Mouse (Mus musculus): ENCODE data around the gene Sarm1. TPM values are rescaled to one million over a fixed set of nuclear protein-coding genes. Genes with fewer than 3 reads are reported as not detected.

Sarm1 gene
- polyA plus RNA-seq, 1 experiment from 2014 or later = 32.1 TPM

- Histone ChIP-seq H3K4me2 (no peak within 1 kb of the TSS), H3K36me3 (replicated peaks) (peaks cover 33% of the 10 kb centered on the region), H3K27ac (no peak within 1 kb of the TSS), H3K4me3 (replicated peaks) (no peak within 1 kb of the TSS), H3K9me3 (no peaks in the 10 kb centered on the region), H3K4me1 (peaks cover 11% of the 10 kb centered on the region; the same call in 1 of the 2 replicates), H3K9ac (no peak within 1 kb of the TSS), H3K27me3 (peaks cover 23% of the 10 kb centered on the region)
- WGBS = 68% methylated on average over 7 of the region's 7 CpGs
- no peak for ATAC-seq (ENCODE audit: low FRiP score)
Measured at GRCm38 (mm10) chr11:78502909-78503650, 5.5 kb upstream of the Sarm1 start, which contains the start of gene Sebox. Sebox (plus strand) TSS chr11:78503447.

DNA sequence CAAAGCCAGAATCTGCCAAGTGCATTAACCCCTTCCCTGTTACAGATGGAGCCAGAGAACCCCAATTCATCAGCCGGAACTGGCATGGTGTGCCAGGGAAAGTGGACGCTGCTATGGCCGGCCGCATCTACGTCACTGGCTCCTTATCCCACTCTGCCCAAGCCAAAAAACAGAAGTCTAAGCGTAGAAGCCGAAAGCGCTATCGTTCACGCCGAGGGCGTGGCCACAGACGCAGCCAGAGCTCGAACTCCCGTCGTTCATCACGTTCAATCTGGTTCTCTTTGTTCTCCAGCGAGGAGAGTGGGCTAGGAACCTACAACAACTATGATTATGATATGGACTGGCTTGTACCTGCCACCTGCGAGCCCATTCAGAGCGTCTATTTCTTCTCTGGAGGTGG, 4.0 kb upstream of the Sarm1 start:
- no peak for ATAC-seq (ENCODE audit: low FRiP score)
- WGBS = 81% methylated on average over 20 of the region's 20 CpGs
- Histone ChIP-seq H3K9ac (no peak overlapping the region), H3K27me3 (peaks cover 23% of the 10 kb centered on the region), H3K4me1 (peaks cover 17% of the 10 kb centered on the region), H3K27ac (no peak overlapping the region), H3K4me2 (no peak overlapping the region), H3K9me3 (no peaks in the 10 kb centered on the region), H3K4me3 (replicated peaks) (no peak overlapping the region), H3K36me3 (replicated peaks) (peaks cover 17% of the 10 kb centered on the region)

DNA sequence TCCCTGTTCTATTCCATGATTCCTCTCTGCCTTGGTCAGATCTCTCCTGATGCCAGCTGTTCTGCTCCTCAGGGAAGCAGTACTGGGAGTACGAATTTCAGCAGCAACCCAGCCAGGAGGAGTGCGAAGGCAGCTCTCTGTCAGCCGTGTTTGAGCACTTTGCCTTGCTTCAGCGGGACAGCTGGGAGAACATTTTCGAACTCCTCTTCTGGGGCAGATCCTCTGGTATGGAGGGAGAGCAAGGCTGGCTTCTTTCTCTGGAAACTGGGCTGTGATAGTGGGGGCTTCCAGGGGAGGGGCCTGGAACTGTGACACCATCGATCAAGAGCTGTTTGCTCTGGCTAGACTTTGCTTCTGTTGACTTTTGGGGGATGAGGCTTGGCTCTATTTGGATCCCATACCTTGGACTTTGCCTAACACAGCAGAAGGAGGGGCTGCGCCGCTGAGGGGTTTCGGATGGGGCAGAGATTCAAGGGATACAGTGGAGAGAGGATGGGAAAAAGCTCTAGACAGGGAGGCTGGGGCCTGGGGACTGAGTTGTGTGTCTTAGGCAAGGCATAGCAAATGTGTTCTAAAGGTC, 3.2 kb upstream of the Sarm1 start:
- peaks cover 29% of the 10 kb centered on the region for H3K27me3 ChIP-seq
- no peak overlapping the region for H3K4me2 ChIP-seq
- H3K9ac ChIP-seq = 0 out of 2 replicates have a peak overlapping the region, but pooled peaks have one; percentile 17
- WGBS = 80% methylated on average over 9 of the region's 9 CpGs
- H3K36me3 ChIP-seq (replicated peaks) = peaks cover 9% of the 10 kb centered on the region
- H3K9me3 ChIP-seq = no peaks in the 10 kb centered on the region
- ATAC-seq (ENCODE audit: low FRiP score) = no peak
- no peak overlapping the region for H3K4me3 ChIP-seq (replicated peaks)
- H3K27ac ChIP-seq = no peak overlapping the region
- H3K4me1 ChIP-seq = peaks cover 25% of the 10 kb centered on the region

- H3K4me2 ChIP-seq = no peak overlapping the region
- peaks cover 39% of the 10 kb centered on the region for H3K27me3 ChIP-seq
- no peak for ATAC-seq (ENCODE audit: low FRiP score)
- 53% methylated on average over 16 of the region's 16 CpGs for WGBS
- H3K4me3 ChIP-seq (replicated peaks) = no peak overlapping the region
- H3K36me3 ChIP-seq (replicated peaks) = no peaks in the 10 kb centered on the region
- H3K9ac ChIP-seq = no peak overlapping the region
- no peak overlapping the region for H3K27ac ChIP-seq
- no peaks in the 10 kb centered on the region for H3K9me3 ChIP-seq
- H3K4me1 ChIP-seq = peaks cover 27% of the 10 kb centered on the region
Measured at GRCm38 (mm10) chr11:78499543-78499942, 2.0 kb upstream of the Sarm1 start.

DNA sequence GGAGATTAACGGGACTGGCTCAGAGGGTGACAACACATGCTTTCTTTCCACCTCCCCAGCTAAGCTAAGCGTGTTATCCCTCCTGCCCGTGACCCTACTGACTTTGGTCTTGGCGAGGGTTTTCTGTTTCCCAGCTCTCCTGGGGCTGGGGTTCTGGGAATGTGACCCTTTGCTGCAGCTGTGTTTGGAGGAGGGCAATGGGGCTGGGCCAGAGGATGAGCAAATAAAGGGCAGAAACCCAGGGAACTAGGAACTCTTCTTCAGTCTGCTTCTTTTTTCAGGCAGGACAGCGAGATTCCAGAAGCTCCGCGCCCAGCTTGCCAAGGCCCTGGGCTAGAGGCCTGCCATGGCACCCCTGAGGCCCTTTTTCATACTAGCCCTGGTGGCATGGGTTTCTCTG, 1.4 kb upstream of the Sarm1 start, which contains the start of gene Vtn:
Vtn (plus strand) TSS at position 88 of the 400 bp plus-strand sequence.
- Histone ChIP-seq H3K4me3 (replicated peaks) (peak within 1 kb of the TSS; percentile 65), H3K36me3 (replicated peaks) (no peaks in the 10 kb centered on the region), H3K27me3 (peaks cover 42% of the 10 kb centered on the region), H3K4me1 (peaks cover 27% of the 10 kb centered on the region), H3K9ac (peak within 1 kb of the TSS; percentile 52), H3K27ac (peak within 1 kb of the TSS; percentile 89), H3K9me3 (no peaks in the 10 kb centered on the region), H3K4me2 (peak within 1 kb of the TSS; percentile 80)
- WGBS = 63% methylated on average over 7 of the region's 7 CpGs
- ATAC-seq (ENCODE audit: low FRiP score) = no peak

- H3K9ac ChIP-seq = peak overlapping the region; percentile 77
- peak overlapping the region; percentile 65 for H3K4me3 ChIP-seq (replicated peaks)
- H3K4me2 ChIP-seq = peak overlapping the region; percentile 80
- H3K27me3 ChIP-seq = peaks cover 43% of the 10 kb centered on the region
- ATAC-seq (ENCODE audit: low FRiP score) = peak; percentile 74
- H3K9me3 ChIP-seq = no peaks in the 10 kb centered on the region
- no peaks in the 10 kb centered on the region for H3K36me3 ChIP-seq (replicated peaks)
- H3K4me1 ChIP-seq = peaks cover 27% of the 10 kb centered on the region
- under 1% methylated on average over 44 of the region's 44 CpGs for WGBS
- peak overlapping the region; percentile 89 for H3K27ac ChIP-seq
Measured at GRCm38 (mm10) chr11:78497071-78497541, 448 bp downstream of the Sarm1 start.

GRCm38 (mm10) chr11:78495904-78496303, 1.6 kb downstream of the Sarm1 start:
- H3K9me3 ChIP-seq = no peaks in the 10 kb centered on the region
- peak overlapping the region; percentile 80 for H3K4me2 ChIP-seq
- H3K4me1 ChIP-seq = peaks cover 32% of the 10 kb centered on the region
- no peak for ATAC-seq (ENCODE audit: low FRiP score)
- H3K4me3 ChIP-seq (replicated peaks) = peak overlapping the region; percentile 65
- H3K9ac ChIP-seq = peak overlapping the region; percentile 77; the same call in 1 of the 2 replicates
- H3K27ac ChIP-seq = no peak overlapping the region
- peaks cover 53% of the 10 kb centered on the region for H3K27me3 ChIP-seq
- WGBS = 6% methylated on average over 6 of the region's 6 CpGs
- no peaks in the 10 kb centered on the region for H3K36me3 ChIP-seq (replicated peaks)

DNA sequence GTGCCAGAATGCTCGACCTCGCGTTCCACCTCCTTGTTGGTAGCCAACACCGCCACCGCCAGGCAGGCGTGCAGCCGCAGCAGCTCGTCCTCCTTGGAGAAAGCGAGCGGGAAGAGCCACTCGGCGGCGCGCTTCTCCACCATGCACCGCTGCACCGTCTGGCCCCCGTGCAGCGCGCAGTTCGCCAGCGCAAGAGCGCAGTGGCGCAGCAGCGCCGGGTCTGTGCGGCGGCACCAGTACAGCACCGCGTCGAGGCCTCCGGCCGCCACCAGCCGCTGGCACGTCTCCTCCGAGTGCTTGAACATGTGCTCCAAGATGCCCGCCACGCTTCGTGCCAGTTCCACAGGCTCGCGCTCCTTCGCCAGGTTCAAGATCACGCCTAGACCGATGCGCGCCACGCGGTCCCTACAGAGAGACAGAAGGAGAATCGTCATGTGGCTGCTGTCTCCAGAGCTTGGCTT, 6.7 kb downstream of the Sarm1 start:
- no peaks in the 10 kb centered on the region for H3K9me3 ChIP-seq
- H3K27ac ChIP-seq = no peak overlapping the region
- ATAC-seq (ENCODE audit: low FRiP score) = peak; percentile 76
- H3K4me3 ChIP-seq (replicated peaks) = peak overlapping the region; percentile 24
- H3K27me3 ChIP-seq = peaks cover 73% of the 10 kb centered on the region
- peaks cover 15% of the 10 kb centered on the region for H3K4me1 ChIP-seq
- WGBS = 6% methylated on average over 48 of the region's 48 CpGs
- no peak overlapping the region for H3K9ac ChIP-seq
- peaks cover 13% of the 10 kb centered on the region for H3K36me3 ChIP-seq (replicated peaks)
- H3K4me2 ChIP-seq = peak overlapping the region; percentile 47

DNA sequence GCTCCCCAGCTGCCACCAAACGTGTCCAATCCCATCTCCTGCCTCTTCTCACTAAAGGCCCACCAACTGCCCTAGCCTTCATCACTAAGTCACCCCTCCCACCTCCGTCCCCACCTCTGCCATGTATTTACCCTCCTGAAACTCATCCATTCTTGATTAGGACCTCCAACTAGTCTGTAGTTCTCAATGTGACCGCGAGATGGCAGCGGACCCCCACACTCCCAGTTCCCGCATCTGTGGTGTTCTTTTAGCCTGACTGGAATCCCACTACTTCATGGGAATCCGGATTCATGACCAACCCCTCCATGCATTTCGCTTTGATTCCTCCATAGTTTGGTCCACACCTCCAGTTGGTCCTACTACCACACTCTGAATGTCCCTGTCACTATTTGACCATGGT, 9.4 kb downstream of the Sarm1 start:
- H3K27me3 ChIP-seq = peaks cover 57% of the 10 kb centered on the region
- 4% methylated on average over 8 of the region's 8 CpGs for WGBS
- no peak overlapping the region for H3K4me2 ChIP-seq
- H3K4me1 ChIP-seq = peaks cover 12% of the 10 kb centered on the region
- no peak overlapping the region for H3K9ac ChIP-seq
- no peaks in the 10 kb centered on the region for H3K9me3 ChIP-seq
- no peak for ATAC-seq (ENCODE audit: low FRiP score)
- no peak overlapping the region for H3K4me3 ChIP-seq (replicated peaks)
- H3K27ac ChIP-seq = no peak overlapping the region
- H3K36me3 ChIP-seq (replicated peaks) = peaks cover 13% of the 10 kb centered on the region

- ATAC-seq (ENCODE audit: low FRiP score) = no peak
- no peak overlapping the region for H3K4me2 ChIP-seq
- no peaks in the 10 kb centered on the region for H3K4me1 ChIP-seq
- H3K9ac ChIP-seq = no peak overlapping the region
- H3K27me3 ChIP-seq = peaks cover 21% of the 10 kb centered on the region
- no peak overlapping the region for H3K27ac ChIP-seq
- WGBS = 65% methylated on average over 7 of the region's 7 CpGs
- no peaks in the 10 kb centered on the region for H3K9me3 ChIP-seq
- H3K36me3 ChIP-seq (replicated peaks) = peaks cover 42% of the 10 kb centered on the region
- H3K4me3 ChIP-seq (replicated peaks) = no peak overlapping the region
Measured at GRCm38 (mm10) chr11:78483639-78484038, 13.9 kb downstream of the Sarm1 start.

DNA sequence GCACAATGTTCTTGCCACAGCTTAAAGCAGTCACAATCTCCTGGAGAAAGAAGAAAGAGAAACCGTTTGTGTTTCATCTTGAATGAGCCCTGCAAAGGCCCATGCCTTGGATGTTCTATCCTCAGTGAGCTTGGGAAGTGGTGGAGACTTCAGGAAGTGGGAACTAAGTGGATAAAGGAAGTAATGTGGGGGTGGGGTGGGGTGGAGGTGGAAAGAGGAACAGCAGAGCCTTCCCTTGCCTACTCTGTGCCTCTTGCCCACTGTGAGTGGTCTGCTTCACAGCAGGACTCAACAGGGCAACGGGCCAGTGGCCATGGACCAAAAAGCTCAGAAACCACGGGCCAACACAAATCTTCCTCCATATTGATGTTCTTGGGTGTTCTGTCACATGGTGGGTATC, 22.3 kb downstream of the Sarm1 start:
- WGBS = 91% methylated on average over 3 of the region's 3 CpGs
- ATAC-seq (ENCODE audit: low FRiP score) = no peak
- H3K36me3 ChIP-seq (replicated peaks) = peaks cover 17% of the 10 kb centered on the region
- H3K27me3 ChIP-seq = no peaks in the 10 kb centered on the region
- no peak overlapping the region for H3K4me2 ChIP-seq
- H3K4me1 ChIP-seq = no peaks in the 10 kb centered on the region
- H3K9ac ChIP-seq = no peak overlapping the region
- H3K9me3 ChIP-seq = no peaks in the 10 kb centered on the region
- no peak overlapping the region for H3K27ac ChIP-seq
- no peak overlapping the region for H3K4me3 ChIP-seq (replicated peaks)

GRCm38 (mm10) chr11:78471326-78472103, 26.0 kb downstream of the Sarm1 start:
- Histone ChIP-seq H3K9ac (no peak overlapping the region), H3K27ac (no peak overlapping the region)
- WGBS = 92% methylated on average over 10 of the region's 10 CpGs

More at GRCm38 (mm10) chr11:78471326-78472103, 26.0 kb downstream of the Sarm1 start:
- ATAC-seq (ENCODE audit: low FRiP score) = no peak
- Histone ChIP-seq H3K9me3 (no peaks in the 10 kb centered on the region), H3K36me3 (replicated peaks) (peaks cover 14% of the 10 kb centered on the region), H3K4me2 (no peak overlapping the region), H3K27me3 (no peaks in the 10 kb centered on the region), H3K4me3 (replicated peaks) (no peak overlapping the region), H3K4me1 (peaks cover 4% of the 10 kb centered on the region)
